Mouse (Mus musculus) spleen, adult 2 months (tissue): ENCODE measurements around the gene Ank2.

ENCODE experiments used
- CTCF ChIP-seq: fragments of 200-500 bp; IDR thresholded peaks from 2 replicates; pipeline ENCODE4 v1.5.1; 2011; ENCODE audit warnings: mild to moderate bottlenecking, inconsistent platforms; ENCODE audit not compliant: insufficient read depth, insufficient read length, insufficient replicate concordance; ENCODE audit errors: extremely low read depth
- POLR2A ChIP-seq: fragments of 200-500 bp; IDR thresholded peaks from 2 replicates; pipeline ENCODE4 v1.6.1; 2011; ENCODE audit warnings: low read depth, low read length, inconsistent platforms

DNA sequence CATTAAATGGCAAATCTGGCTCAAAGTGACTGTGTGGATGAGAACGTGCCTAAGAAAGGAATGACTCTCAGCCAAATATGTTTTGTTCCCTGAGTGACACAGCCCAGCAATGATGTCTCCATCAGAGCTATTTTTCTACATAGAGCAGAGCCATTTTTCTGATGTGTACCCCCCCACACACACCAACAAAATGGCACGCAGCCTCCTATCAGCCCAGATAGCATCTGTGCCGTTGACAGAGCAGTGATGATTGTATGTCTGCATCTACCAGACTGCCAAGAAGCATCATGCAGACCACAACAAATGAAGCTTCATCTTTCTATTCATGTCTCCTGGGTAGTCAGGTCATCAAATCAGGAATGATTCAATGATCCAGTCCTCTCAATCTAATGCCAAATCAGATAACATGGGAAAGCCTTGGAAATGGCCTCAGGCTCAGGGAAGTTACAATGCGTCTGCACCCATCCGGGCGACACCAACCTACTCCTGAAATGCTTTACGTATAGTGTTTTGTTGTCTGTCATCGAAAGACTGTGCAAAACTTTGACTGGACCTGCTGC is 122.2 kb downstream of the Ank2 start:
- TF ChIP-seq CTCF = no peak
- TF ChIP-seq POLR2A = no peak
